Mouse (Mus musculus) E14TG2a.4 (cell line): ENCODE data around the gene Fam193a.

Source experiments
- H3K27me3 ChIP-seq: 2 replicates; pipeline ENCODE4 v1.6.1; 2014; ENCODE audit warnings: low read length, control low read depth; ENCODE audit not compliant: insufficient read depth
- H3K36me3 ChIP-seq: 2 replicates; pipeline ENCODE4 v1.6.1; 2014; ENCODE audit warnings: low read length, control low read depth; ENCODE audit not compliant: insufficient read depth
- H3K4me1 ChIP-seq: replicated peaks from 2 replicates; pipeline ENCODE4 v1.6.1; 2014; ENCODE audit warnings: low read depth, low read length, control low read depth
- H3K4me3 ChIP-seq: replicated peaks from 2 replicates; pipeline ENCODE4 v1.5.1; 2014; ENCODE audit warnings: mild to moderate bottlenecking, low read length
- H3K9me3 ChIP-seq: 2 replicates; pipeline ENCODE4 v1.6.1; 2014; ENCODE audit warnings: low read length, control low read depth
- CTCF ChIP-seq: conservative IDR thresholded peaks from 2 replicates; pipeline ENCODE4 v1.5.1; 2014; ENCODE audit warnings: low read length
- NANOG ChIP-seq: IDR thresholded peaks from 2 replicates; pipeline ENCODE4 v1.6.1; 2014; ENCODE audit warnings: borderline replicate concordance, low read length, mixed read lengths
- POU5F1 ChIP-seq: IDR thresholded peaks from 2 replicates; pipeline ENCODE4 v1.6.1; 2014; ENCODE audit warnings: low read length, borderline replicate concordance

Fam193a gene

GRCm38 (mm10) chr5:34395347-34395746 lies 25.6 kb downstream of the Fam193a start:
- Histone ChIP-seq H3K9me3 (no peaks in the 10 kb centered on the region), H3K36me3 (no peaks in the 10 kb centered on the region), H3K4me3 (no peak overlapping the region), H3K27me3 (no peaks in the 10 kb centered on the region), H3K4me1 (peaks cover 21% of the 10 kb centered on the region)
- TF ChIP-seq CTCF (no peak), POU5F1 (no peak), NANOG (no peak)

GRCm38 (mm10) chr5:34395850-34396540 lies 26.3 kb downstream of the Fam193a start:
- Histone ChIP-seq H3K9me3 (no peaks in the 10 kb centered on the region), H3K36me3 (no peaks in the 10 kb centered on the region), H3K4me1 (peaks cover 21% of the 10 kb centered on the region), H3K4me3 (no peak overlapping the region), H3K27me3 (no peaks in the 10 kb centered on the region)
- TF ChIP-seq POU5F1 (no peak), NANOG (no peak), CTCF (no peak)

- Histone ChIP-seq H3K9me3 (no peaks in the 10 kb centered on the region), H3K4me3 (no peak overlapping the region), H3K27me3 (no peaks in the 10 kb centered on the region), H3K4me1 (peaks cover 16% of the 10 kb centered on the region), H3K36me3 (no peaks in the 10 kb centered on the region)
- TF ChIP-seq CTCF (no peak; the same call in 1 of the 2 replicates), NANOG (no peak), POU5F1 (no peak)
These were observed 28.1 kb downstream of the Fam193a start for GRCm38 (mm10) chr5:34397866-34398265.

DNA sequence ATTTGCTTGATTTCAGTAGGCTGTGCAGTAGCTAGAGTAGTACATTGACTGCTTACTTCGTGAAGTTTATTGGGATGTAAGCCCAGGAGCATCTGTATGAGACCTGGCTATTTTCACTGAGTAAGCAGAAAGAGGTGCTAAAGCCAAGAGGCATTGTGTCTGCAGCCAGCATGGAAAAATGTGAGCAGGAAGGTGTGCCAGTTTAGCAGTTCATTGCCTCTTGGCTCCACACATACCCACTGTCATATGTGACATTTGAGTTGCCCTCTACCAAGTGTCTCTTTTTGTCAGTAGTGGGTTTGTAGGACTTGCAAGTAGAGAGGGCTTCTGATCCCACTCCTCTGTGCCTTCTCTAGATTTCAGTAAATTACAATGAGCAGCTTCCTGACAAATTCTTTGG lies 28.6 kb downstream of the Fam193a start:
- Histone ChIP-seq H3K4me1 (peaks cover 16% of the 10 kb centered on the region), H3K9me3 (no peaks in the 10 kb centered on the region), H3K27me3 (no peaks in the 10 kb centered on the region), H3K36me3 (no peaks in the 10 kb centered on the region), H3K4me3 (no peak overlapping the region)
- TF ChIP-seq CTCF = no peak
- TF ChIP-seq POU5F1 = no peak
- TF ChIP-seq NANOG = no peak

- peaks cover 11% of the 10 kb centered on the region for H3K36me3 ChIP-seq
- no peak for TF ChIP-seq POU5F1
- no peak for TF ChIP-seq NANOG
- TF ChIP-seq CTCF = no peak
- peaks cover 4% of the 10 kb centered on the region; the same call in 1 of the 2 replicates for H3K4me1 ChIP-seq
These were observed 37.7 kb downstream of the Fam193a start for GRCm38 (mm10) chr5:34407366-34407918.

GRCm38 (mm10) chr5:34409002-34409401 lies 39.3 kb downstream of the Fam193a start:
- Histone ChIP-seq H3K27me3 (no peaks in the 10 kb centered on the region), H3K36me3 (peaks cover 19% of the 10 kb centered on the region), H3K9me3 (no peaks in the 10 kb centered on the region), H3K4me1 (peaks cover 5% of the 10 kb centered on the region; the same call in 1 of the 2 replicates), H3K4me3 (no peak overlapping the region)
- TF ChIP-seq NANOG (no peak), POU5F1 (no peak)

More at GRCm38 (mm10) chr5:34407366-34407918, 37.7 kb downstream of the Fam193a start:
- no peak overlapping the region for H3K4me3 ChIP-seq
- H3K9me3 ChIP-seq = no peaks in the 10 kb centered on the region
- no peaks in the 10 kb centered on the region for H3K27me3 ChIP-seq

DNA sequence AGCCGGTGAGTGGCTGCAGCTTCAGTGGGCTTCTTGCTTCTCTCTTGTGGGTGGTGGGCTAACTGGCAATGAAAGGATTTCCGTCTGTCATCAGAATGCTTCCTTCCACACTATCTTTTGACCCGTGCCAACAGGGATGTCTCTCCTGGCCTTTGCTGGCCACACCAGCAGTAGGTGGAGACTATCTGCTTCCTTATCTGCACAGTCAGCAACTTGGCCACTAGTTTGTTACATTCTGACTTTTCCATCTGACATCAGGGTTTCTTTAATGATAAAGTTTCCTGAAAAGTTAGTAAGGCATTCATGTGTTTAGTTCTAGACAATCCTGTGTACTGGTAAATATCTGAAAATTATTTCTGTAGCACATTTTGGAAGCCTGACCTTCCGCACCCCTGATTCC lies 41.1 kb downstream of the Fam193a start:
- H3K27me3 ChIP-seq = no peaks in the 10 kb centered on the region
- no peak overlapping the region for H3K4me3 ChIP-seq
- H3K36me3 ChIP-seq = peaks cover 19% of the 10 kb centered on the region
- no peaks in the 10 kb centered on the region for H3K9me3 ChIP-seq
- TF ChIP-seq POU5F1 (no peak), CTCF (no peak), NANOG (no peak)
- H3K4me1 ChIP-seq = peaks cover 15% of the 10 kb centered on the region

DNA sequence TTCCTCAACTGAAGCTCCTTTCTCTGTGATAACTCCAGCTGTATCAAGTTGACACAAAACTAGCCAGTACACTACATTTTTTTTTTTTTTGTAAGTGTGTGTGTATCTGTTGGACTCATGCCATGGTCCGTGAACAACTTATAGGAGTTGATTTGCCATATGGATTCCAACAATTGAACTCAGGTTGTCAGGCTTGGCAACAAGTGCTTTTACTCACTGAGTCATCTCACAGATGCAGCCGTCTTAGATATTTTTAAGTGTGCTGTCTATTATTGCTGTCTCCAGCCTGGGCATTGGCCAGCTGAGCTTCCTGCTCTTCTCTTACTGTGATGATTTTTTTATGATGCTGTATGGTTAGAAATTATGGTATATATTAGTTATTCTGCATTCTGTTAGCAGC lies 44.2 kb downstream of the Fam193a start:
- TF ChIP-seq POU5F1 (no peak), NANOG (no peak), CTCF (no peak)
- peaks cover 24% of the 10 kb centered on the region for H3K36me3 ChIP-seq
- H3K27me3 ChIP-seq = no peaks in the 10 kb centered on the region
- no peak overlapping the region for H3K4me3 ChIP-seq
- H3K9me3 ChIP-seq = no peaks in the 10 kb centered on the region
- peaks cover 15% of the 10 kb centered on the region for H3K4me1 ChIP-seq

DNA sequence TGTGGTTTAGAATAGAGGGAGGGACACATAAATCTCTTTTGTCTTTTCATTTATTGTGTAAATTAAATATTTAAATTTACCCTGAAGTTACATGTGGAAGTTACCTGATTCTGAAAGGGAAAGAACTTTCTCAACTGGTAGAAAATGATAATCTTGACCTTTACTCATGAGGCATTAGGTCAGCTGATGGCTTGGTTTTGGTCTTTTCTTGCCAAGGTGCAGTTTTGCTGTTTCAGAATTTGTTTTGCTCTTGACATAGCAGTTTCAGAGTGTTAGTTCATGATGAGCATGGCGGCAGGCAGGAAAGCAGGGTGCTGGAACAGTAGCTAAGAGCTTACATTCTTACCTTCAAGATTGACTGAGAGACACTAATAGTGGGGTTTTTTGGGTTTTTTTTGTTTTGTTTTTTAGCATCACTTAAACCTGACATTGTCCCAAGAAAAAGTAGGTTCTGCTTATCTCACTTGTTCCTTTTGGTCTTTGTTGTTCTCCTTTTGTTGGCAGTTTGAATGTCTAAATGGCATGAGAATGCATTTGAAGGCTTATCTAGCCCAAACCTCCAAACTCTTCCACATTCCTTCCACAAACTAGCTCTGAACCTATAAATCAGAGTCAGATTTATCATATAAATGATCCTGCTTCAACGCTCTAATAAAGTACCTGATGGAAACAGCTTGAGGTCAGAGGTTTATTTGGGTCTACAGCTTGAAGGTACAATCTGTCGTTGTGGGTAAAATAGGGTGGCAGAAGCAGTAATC lies 47.7 kb downstream of the Fam193a start:
- no peaks in the 10 kb centered on the region for H3K27me3 ChIP-seq
- H3K36me3 ChIP-seq = peaks cover 46% of the 10 kb centered on the region
- no peak overlapping the region for H3K4me3 ChIP-seq
- H3K4me1 ChIP-seq = peaks cover 11% of the 10 kb centered on the region
- no peaks in the 10 kb centered on the region for H3K9me3 ChIP-seq
- TF ChIP-seq POU5F1 (no peak), NANOG (no peak), CTCF (no peak)
